Mouse (Mus musculus) embryonic fibroblast, embryonic 13.5 days (primary cell): ENCODE measurements at regions not wholly inside any gene's neighbourhood (a gene's known extent, or its start where the extent isn't known, plus 50 kb on each side); places are given as distances from the start of the nearest gene placed in this dataset.

Source experiments
- CTCF ChIP-seq: IDR thresholded peaks from 2 replicates; pipeline ENCODE4 v1.5.1; 2011; ENCODE audit warnings: mild to moderate bottlenecking, control low read depth, low read length, moderate library complexity, borderline replicate concordance; ENCODE audit not compliant: insufficient read depth
- POLR2A ChIP-seq: IDR thresholded peaks from 2 replicates; pipeline ENCODE4 v1.6.1; 2011; ENCODE audit warnings: low read depth, mild to moderate bottlenecking, control low read depth, low read length, moderate library complexity

GRCm38 (mm10) chr13:51323058-51323715 is 85.3 kb upstream of the S1pr3 start:
- TF ChIP-seq CTCF (no peak), POLR2A (no peak)
